Mouse (Mus musculus) cerebellum, adult 9-10 months (tissue): Measurements from ENCODE around the gene Med12l.

ENCODE experiments used
- DNase-seq: peaks from one replicate; pipeline ENCODE4 v3.0.0; 2022

Gene Med12l

GRCm38 (mm10) chr3:59197329-59197948 lies 191.8 kb downstream of the Med12l start:
- DNase-seq: peak; percentile 44

GRCm38 (mm10) chr3:59203802-59204520 lies 198.3 kb downstream of the Med12l start:
- DNase-seq: no peak

GRCm38 (mm10) chr3:59204719-59205503 lies 199.3 kb downstream of the Med12l start:
- no peak for DNase-seq

GRCm38 (mm10) chr3:59205941-59206340 lies 200.3 kb downstream of the Med12l start:
- no peak for DNase-seq

GRCm38 (mm10) chr3:59208650-59209548 lies 203.3 kb downstream of the Med12l start:
- peak; percentile 93 for DNase-seq

GRCm38 (mm10) chr3:59210089-59210488 lies 204.5 kb downstream of the Med12l start:
- DNase-seq: no peak

GRCm38 (mm10) chr3:59210727-59211126 lies 205.1 kb downstream of the Med12l start, which contains the start of gene P2ry13:
P2ry13 (minus strand) TSS chr3:59210882.
- no peak for DNase-seq

GRCm38 (mm10) chr3:59211784-59212183 lies 206.2 kb downstream of the Med12l start:
- DNase-seq: no peak

- DNase-seq: no peak
These were observed 206.8 kb downstream of the Med12l start for GRCm38 (mm10) chr3:59212404-59212803.

- no peak for DNase-seq
These were observed 211.6 kb downstream of the Med12l start for GRCm38 (mm10) chr3:59217211-59217610.

GRCm38 (mm10) chr3:59219326-59219725 lies 213.7 kb downstream of the Med12l start:
- DNase-seq: no peak

- DNase-seq: no peak
These were observed 216.7 kb downstream of the Med12l start for GRCm38 (mm10) chr3:59222303-59222702.

GRCm38 (mm10) chr3:59225411-59225810 lies 219.8 kb downstream of the Med12l start:
- DNase-seq: no peak

- DNase-seq: no peak
These were observed 222.1 kb downstream of the Med12l start for GRCm38 (mm10) chr3:59227696-59228095.

GRCm38 (mm10) chr3:59228730-59229551 lies 223.3 kb downstream of the Med12l start:
- DNase-seq: no peak

GRCm38 (mm10) chr3:59230912-59231311 lies 225.3 kb downstream of the Med12l start:
- DNase-seq: no peak

- no peak for DNase-seq
These were observed 229.3 kb downstream of the Med12l start for GRCm38 (mm10) chr3:59234878-59235277.

GRCm38 (mm10) chr3:59243384-59243783 lies 237.8 kb downstream of the Med12l start:
- peak; percentile 52 for DNase-seq

- no peak for DNase-seq
These were observed 242.4 kb downstream of the Med12l start for GRCm38 (mm10) chr3:59248031-59248430.

GRCm38 (mm10) chr3:59250454-59250853 lies 244.8 kb downstream of the Med12l start:
- DNase-seq: no peak
